8 mouse cellular contexts compared by ENCODE assay signal in genomic region chr4:155221599-155222551, GRCm38 (mm10). TPM values are rescaled to one million over a fixed set of nuclear protein-coding genes. Genes with fewer than 3 reads are reported as not detected.
DNase-seq lines count a peak whose midpoint lies in the region; ATAC-seq and TF ChIP-seq lines count a peak whose summit lies in the region.

No protein-coding gene starts in this region.

- peaks cover 1% of the 10 kb centered on the region; the same call in 1 of the 2 replicates for H3K36me3 ChIP-seq in heart, embryonic 14.5 days (ENCODE audit: control insufficient read depth, insufficient read depth, low read length)
- no peaks in the 10 kb centered on the region for H3K36me3 ChIP-seq in neural tube, embryonic 15.5 days

- H3K4me2 ChIP-seq in heart, embryonic 14.5 days (ENCODE audit: low read length): peak overlapping the region; percentile 98
- peak overlapping the region; percentile 97 for H3K4me2 ChIP-seq in neural tube, embryonic 15.5 days

- no peaks in the 10 kb centered on the region for H3K9me3 ChIP-seq in heart, embryonic 14.5 days (ENCODE audit: control insufficient read depth, low read length)
- H3K9me3 ChIP-seq in neural tube, embryonic 15.5 days (replicated peaks): no peaks in the 10 kb centered on the region

- H3K4me1 ChIP-seq in embryonic fibroblast, embryonic 13.5 days (ENCODE audit: control insufficient read depth, insufficient read depth, low read length): peaks cover 9% of the 10 kb centered on the region
- H3K4me1 ChIP-seq in heart, embryonic 14.5 days (ENCODE audit: control insufficient read depth in 2 of 2, insufficient read depth in 2 of 2, low read length in 2 of 2): peaks cover 38 to 41% of the 10 kb centered on the region in 2 experiments
- peaks cover 52% of the 10 kb centered on the region for H3K4me1 ChIP-seq in neural tube, embryonic 15.5 days

- TF ChIP-seq CTCF in embryonic fibroblast, embryonic 13.5 days (IDR thresholded peaks at IDR 0.05; ENCODE audit: borderline replicate concordance, insufficient read depth, low read length): no peak

- no peaks in the 10 kb centered on the region for H3K27me3 ChIP-seq in heart, embryonic 14.5 days (ENCODE audit: control insufficient read depth, insufficient read depth, low read length)
- no peaks in the 10 kb centered on the region for H3K27me3 ChIP-seq in neural tube, embryonic 15.5 days (replicated peaks)

- no peak for ATAC-seq in heart, embryonic 14.5 days (ENCODE audit: insufficient number of reproducible peaks, insufficient read depth, low FRiP score, low read depth)
- ATAC-seq in neural tube, embryonic 15.5 days (ENCODE audit: low FRiP score): no peak

- peak overlapping the region; percentile 97 for H3K4me3 ChIP-seq in embryonic fibroblast, embryonic 13.5 days (ENCODE audit: insufficient read depth, low read length)
- H3K4me3 ChIP-seq in heart, embryonic 14.5 days (ENCODE audit: control insufficient read depth in 1 of 2, insufficient read depth in 1 of 2, low read depth in 1 of 2, low read length in 2 of 2): peak overlapping the region; percentile 78 to 79
- H3K4me3 ChIP-seq in neural tube, embryonic 15.5 days (replicated peaks): peak overlapping the region; percentile 85

- DNase-seq in 3T3-L1 (ENCODE audit: low read depth, low spot score): peak; percentile 71
- DNase-seq in adrenal gland, postnatal 14 days: peak; percentile 84
- DNase-seq in kidney, postnatal 25 days: peak; percentile 85 to 92
- peak; percentile 78 to 79 for DNase-seq in lung, adult 18-20 months
- DNase-seq in thymus, adult 18-20 months: peak; percentile 42 to 49

- H3K27ac ChIP-seq in embryonic fibroblast, embryonic 13.5 days (ENCODE audit: insufficient read depth, low read length): peak overlapping the region; percentile 5
- H3K27ac ChIP-seq in heart, embryonic 14.5 days (replicated peaks in 1 of 2; ENCODE audit: control insufficient read depth in 1 of 2, insufficient read depth in 1 of 2, low read depth in 2 of 2, low read length in 2 of 2): peak overlapping the region; percentile 3 to 86; a peak in 3 of 4 replicates
- H3K27ac ChIP-seq in neural tube, embryonic 15.5 days (replicated peaks): peak overlapping the region; percentile 85

- peak overlapping the region; percentile 87 for H3K9ac ChIP-seq in heart, embryonic 14.5 days (ENCODE audit: low read length)
- peak overlapping the region; percentile 91 for H3K9ac ChIP-seq in neural tube, embryonic 15.5 days (replicated peaks)

- TF ChIP-seq POLR2A in embryonic fibroblast, embryonic 13.5 days (IDR thresholded peaks at IDR 0.05; ENCODE audit: low read depth, low read length): 0 out of 2 replicates have a peak, but pooled peaks have one; percentile 30

- under 1% methylated on average over 89 of the region's 93 CpGs for WGBS in heart, embryonic 14.5 days
- under 1% methylated on average over 83 of the region's 93 CpGs for WGBS in neural tube, embryonic 15.5 days

RNA-seq across cellular contexts. Expression of gene Ski, which starts 0.5 kb away (rescaled TPM):
- 66.2 and 70.1 TPM in 2 replicates for total RNA-seq in adrenal gland, postnatal 14 days (2021)
- 88.4 and 106 TPM in 2 replicates for polyA plus RNA-seq in embryonic fibroblast, embryonic 13.5 days (2011; ENCODE audit: insufficient read length, low read depth, missing spikeins)
- 16.2 TPM in 2 replicates for polyA plus RNA-seq in heart, embryonic 14.5 days (2014; fragmentation: Nextera tagmentation; extraction: Ambion mirVana)
- polyA plus RNA-seq in neural tube, embryonic 15.5 days (2015; fragmentation: Nextera tagmentation; extraction: Ambion mirVana): 10.0 and 10.6 TPM in 2 replicates

RNA-seq across cellular contexts. Expression of gene Faap20, which starts 27.7 kb away (rescaled TPM):
- total RNA-seq in adrenal gland, postnatal 14 days (2021): 39.4 and 43.1 TPM in 2 replicates
- polyA plus RNA-seq in embryonic fibroblast, embryonic 13.5 days (2011; ENCODE audit: insufficient read length, low read depth, missing spikeins): 19.8 and 21.1 TPM in 2 replicates
- 68.5 and 74.8 TPM in 2 replicates for polyA plus RNA-seq in heart, embryonic 14.5 days (2014; fragmentation: Nextera tagmentation; extraction: Ambion mirVana)
- polyA plus RNA-seq in neural tube, embryonic 15.5 days (2015; fragmentation: Nextera tagmentation; extraction: Ambion mirVana): 69.7 and 73.1 TPM in 2 replicates

Comparison
In these comparisons a context has a peak if more than half of its experiments do, and no peak if none do; other contexts are left out.
1. H3K27ac ChIP-seq: peak in every context shown above with its lines; median percentile 85 in neural tube, embryonic 15.5 days; 44 in heart, embryonic 14.5 days; 5 in embryonic fibroblast, embryonic 13.5 days.